Mouse (Mus musculus): ENCODE results near the gene Efcab11. TPM values are rescaled to one million over a fixed set of nuclear protein-coding genes. Genes with fewer than 3 reads are reported as not detected.

The Efcab11 gene
- polyA plus RNA-seq, 1 experiment from 2014 or later, result 24.9 TPM

GRCm38 (mm10) chr12:99902867-99903370 is 18.7 kb upstream of the Efcab11 start:
- Histone ChIP-seq H3K36me3 (peaks cover 87% of the 10 kb centered on the region), H3K4me3 (no peak overlapping the region), H3K4me1 (no peaks in the 10 kb centered on the region), H3K27ac (replicated peaks) (no peak overlapping the region), H3K9me3 (replicated peaks) (no peaks in the 10 kb centered on the region), H3K27me3 (ENCODE audit: low read depth, poor library complexity, severe bottlenecking) (no peaks in the 10 kb centered on the region)
- no peak for DNase-seq (ENCODE audit: low spot score)
- WGBS, result 84% methylated on average over 4 of the region's 4 CpGs

GRCm38 (mm10) chr12:99901973-99902866 is 18.0 kb upstream of the Efcab11 start:
- Histone ChIP-seq H3K27me3 (ENCODE audit: low read depth, poor library complexity, severe bottlenecking) (no peaks in the 10 kb centered on the region), H3K36me3 (peaks cover 87% of the 10 kb centered on the region), H3K9me3 (replicated peaks) (no peaks in the 10 kb centered on the region), H3K4me1 (no peaks in the 10 kb centered on the region), H3K27ac (replicated peaks) (no peak overlapping the region), H3K4me3 (no peak overlapping the region)
- no peak for DNase-seq (ENCODE audit: low spot score)
- WGBS, result 91% methylated on average over 8 of the region's 8 CpGs

GRCm38 (mm10) chr12:99899991-99900390 is 15.8 kb upstream of the Efcab11 start:
- Histone ChIP-seq H3K27me3 (ENCODE audit: low read depth, poor library complexity, severe bottlenecking) (no peaks in the 10 kb centered on the region), H3K4me3 (no peak overlapping the region), H3K27ac (replicated peaks) (no peak overlapping the region), H3K9me3 (replicated peaks) (no peaks in the 10 kb centered on the region), H3K36me3 (peaks cover 87% of the 10 kb centered on the region), H3K4me1 (no peaks in the 10 kb centered on the region)
- no peak for DNase-seq (ENCODE audit: low spot score)
- whole genome bisulfite sequencing, result 45% methylated on average over 2 of the region's 3 CpGs

- Histone ChIP-seq H3K27me3 (ENCODE audit: low read depth, poor library complexity, severe bottlenecking) (no peaks in the 10 kb centered on the region), H3K4me3 (no peak overlapping the region), H3K9me3 (replicated peaks) (no peaks in the 10 kb centered on the region), H3K27ac (replicated peaks) (no peak overlapping the region), H3K36me3 (peaks cover 87% of the 10 kb centered on the region), H3K4me1 (no peaks in the 10 kb centered on the region)
- whole genome bisulfite sequencing, result 92% methylated on average over 16 of the region's 16 CpGs
- DNase-seq (ENCODE audit: low spot score), result no peak
Observed at GRCm38 (mm10) chr12:99898248-99898870, 14.1 kb upstream of the Efcab11 start.

GRCm38 (mm10) chr12:99897846-99898245 is 13.6 kb upstream of the Efcab11 start:
- no peak overlapping the region for H3K4me3 ChIP-seq
- no peaks in the 10 kb centered on the region for H3K27me3 ChIP-seq (ENCODE audit: low read depth, poor library complexity, severe bottlenecking)
- DNase-seq (ENCODE audit: low spot score), result no peak
- no peaks in the 10 kb centered on the region for H3K4me1 ChIP-seq
- 93% methylated on average over 4 of the region's 4 CpGs for WGBS
- H3K27ac ChIP-seq (replicated peaks), result no peak overlapping the region
- no peaks in the 10 kb centered on the region for H3K9me3 ChIP-seq (replicated peaks)
- peaks cover 87% of the 10 kb centered on the region for H3K36me3 ChIP-seq

- peak overlapping the region; percentile 93 for H3K27ac ChIP-seq (replicated peaks)
- 40% methylated on average over 8 of the region's 8 CpGs for WGBS
Observed at GRCm38 (mm10) chr12:99885282-99885901, 1.2 kb upstream of the Efcab11 start.

GRCm38 (mm10) chr12:99883713-99884105 is 530 bp downstream of the Efcab11 start:
- Histone ChIP-seq H3K9me3 (replicated peaks) (no peaks in the 10 kb centered on the region; the same call in 1 of the 2 replicates), H3K4me3 (peak overlapping the region; percentile 78), H3K27ac (replicated peaks) (peak overlapping the region; percentile 93), H3K27me3 (ENCODE audit: low read depth, poor library complexity, severe bottlenecking) (no peaks in the 10 kb centered on the region; the same call in 1 of the 2 replicates), H3K4me1 (peaks cover 49% of the 10 kb centered on the region), H3K36me3 (peaks cover 14% of the 10 kb centered on the region)
- under 1% methylated on average over 11 of the region's 11 CpGs for WGBS
- DNase-seq (ENCODE audit: low spot score), result no peak

More at GRCm38 (mm10) chr12:99885282-99885901, 1.2 kb upstream of the Efcab11 start:
- peaks cover 48% of the 10 kb centered on the region for H3K4me1 ChIP-seq
- no peak for DNase-seq (ENCODE audit: low spot score)
- peaks cover 15% of the 10 kb centered on the region for H3K36me3 ChIP-seq
- H3K27me3 ChIP-seq (ENCODE audit: low read depth, poor library complexity, severe bottlenecking), result no peaks in the 10 kb centered on the region; the same call in 1 of the 2 replicates
- H3K9me3 ChIP-seq (replicated peaks), result no peaks in the 10 kb centered on the region; the same call in 1 of the 2 replicates
- peak overlapping the region; percentile 78 for H3K4me3 ChIP-seq

- Histone ChIP-seq H3K27ac (replicated peaks) (peak overlapping the region; percentile 93), H3K4me1 (peaks cover 49% of the 10 kb centered on the region), H3K4me3 (peak overlapping the region; percentile 78), H3K9me3 (replicated peaks) (no peaks in the 10 kb centered on the region; the same call in 1 of the 2 replicates), H3K27me3 (ENCODE audit: low read depth, poor library complexity, severe bottlenecking) (no peaks in the 10 kb centered on the region; the same call in 1 of the 2 replicates), H3K36me3 (peaks cover 11% of the 10 kb centered on the region)
- peak; percentile 95 for DNase-seq (ENCODE audit: low spot score)
- WGBS, result under 1% methylated on average over 38 of the region's 38 CpGs
Observed at GRCm38 (mm10) chr12:99883000-99883712, 1.1 kb downstream of the Efcab11 start.

- H3K27ac ChIP-seq (replicated peaks), result no peak overlapping the region
- no peak overlapping the region for H3K4me3 ChIP-seq
- no peaks in the 10 kb centered on the region for H3K9me3 ChIP-seq (replicated peaks)
- H3K36me3 ChIP-seq, result peaks cover 8% of the 10 kb centered on the region; the same call in 1 of the 2 replicates
- no peak for DNase-seq (ENCODE audit: low spot score)
- 84% methylated on average over 6 of the region's 6 CpGs for WGBS
- no peaks in the 10 kb centered on the region for H3K27me3 ChIP-seq (ENCODE audit: low read depth, poor library complexity, severe bottlenecking)
- H3K4me1 ChIP-seq, result peaks cover 14% of the 10 kb centered on the region
Observed at GRCm38 (mm10) chr12:99874609-99875008, 9.6 kb downstream of the Efcab11 start.

GRCm38 (mm10) chr12:99873443-99873842 is 10.8 kb downstream of the Efcab11 start:
- Histone ChIP-seq H3K36me3 (peaks cover 8% of the 10 kb centered on the region; the same call in 1 of the 2 replicates), H3K27ac (replicated peaks) (no peak overlapping the region), H3K4me3 (no peak overlapping the region), H3K4me1 (peaks cover 14% of the 10 kb centered on the region), H3K9me3 (replicated peaks) (no peaks in the 10 kb centered on the region), H3K27me3 (ENCODE audit: low read depth, poor library complexity, severe bottlenecking) (no peaks in the 10 kb centered on the region)
- 41% methylated on average over 3 of the region's 3 CpGs for WGBS
- DNase-seq (ENCODE audit: low spot score), result no peak

GRCm38 (mm10) chr12:99868821-99869220 is 15.4 kb downstream of the Efcab11 start:
- no peaks in the 10 kb centered on the region for H3K36me3 ChIP-seq
- no peak overlapping the region for H3K4me3 ChIP-seq
- DNase-seq (ENCODE audit: low spot score), result no peak
- H3K9me3 ChIP-seq (replicated peaks), result no peaks in the 10 kb centered on the region
- no peaks in the 10 kb centered on the region for H3K27me3 ChIP-seq (ENCODE audit: low read depth, poor library complexity, severe bottlenecking)
- H3K27ac ChIP-seq (replicated peaks), result no peak overlapping the region
- H3K4me1 ChIP-seq, result peaks cover 9% of the 10 kb centered on the region
- 87% methylated on average over 1 of the region's 1 CpGs for WGBS

GRCm38 (mm10) chr12:99864613-99865012 is 19.6 kb downstream of the Efcab11 start:
- no peaks in the 10 kb centered on the region for H3K36me3 ChIP-seq
- no peaks in the 10 kb centered on the region for H3K27me3 ChIP-seq (ENCODE audit: low read depth, poor library complexity, severe bottlenecking)
- no peaks in the 10 kb centered on the region for H3K9me3 ChIP-seq (replicated peaks)
- no peaks in the 10 kb centered on the region for H3K4me1 ChIP-seq
- no peak for DNase-seq (ENCODE audit: low spot score)
- no peak overlapping the region for H3K27ac ChIP-seq (replicated peaks)
- no peak overlapping the region for H3K4me3 ChIP-seq
